Mouse (Mus musculus) MEL (cell line): ENCODE data around the gene 9430015G10Rik. TPM values are rescaled to one million over a fixed set of nuclear protein-coding genes. Genes with fewer than 3 reads are reported as not detected.

Experiments
- DNase-seq: peaks from one replicate; pipeline ENCODE4 v3.0.0; 2011; ENCODE audit warnings: low read depth, low spot score
- H3K27ac ChIP-seq: 2 replicates; pipeline ENCODE4 v1.5.1; 2012; ENCODE audit warnings: low read depth, mild to moderate bottlenecking, control low read depth, low read length, moderate library complexity; ENCODE audit not compliant: control insufficient read depth
- H3K27me3 ChIP-seq, 2 experiments: fragments of 150-350 bp in 1 of 2; sonication (generic) in 1 of 2; 2 replicates each; pipeline ENCODE4 v1.6.1; 2012; ENCODE audit warnings: low read length in 2 of 2, mild to moderate bottlenecking in 2 of 2, improper control_type of control experiment in 1 of 2, moderate library complexity in 1 of 2; ENCODE audit not compliant: insufficient read depth in 2 of 2, control insufficient read depth in 1 of 2
- H3K36me3 ChIP-seq, 2 experiments: 2 replicates each; pipeline ENCODE4 v1.6.1; 2012 to 2014; ENCODE audit warnings: low read length in 2 of 2, improper control_type of control experiment in 1 of 2, inconsistent platforms in 1 of 2, mild to moderate bottlenecking in 1 of 2; ENCODE audit not compliant: insufficient read depth in 2 of 2, control insufficient read depth in 1 of 2
- H3K4me1 ChIP-seq, 2 experiments: fragments of 150-350 bp in 1 of 2; sonication (generic) in 1 of 2; 2 replicates each; pipeline ENCODE4 v1.6.1; 2012; ENCODE audit warnings: low read length in 2 of 2, improper control_type of control experiment in 1 of 2, mild to moderate bottlenecking in 1 of 2; ENCODE audit not compliant: insufficient read depth in 2 of 2, control insufficient read depth in 1 of 2
- H3K4me3 ChIP-seq, 2 experiments: fragments of 150-350 bp in 1 of 2; sonication (generic) in 1 of 2; 2 replicates each; pipeline ENCODE4 v1.5.1; 2012; ENCODE audit warnings: low read depth in 2 of 2, low read length in 2 of 2, mild to moderate bottlenecking in 2 of 2, moderate library complexity in 2 of 2, control low read depth in 1 of 2, improper control_type of control experiment in 1 of 2; ENCODE audit not compliant: control insufficient read depth in 1 of 2, insufficient read depth in 1 of 2
- H3K79me2 ChIP-seq: 2 replicates; pipeline ENCODE4 v1.6.1; 2012; ENCODE audit warnings: mild to moderate bottlenecking, low read length, moderate library complexity; ENCODE audit not compliant: control insufficient read depth, poor library complexity, insufficient read depth
- H3K9ac ChIP-seq: 2 replicates; pipeline ENCODE4 v1.6.1; 2012; ENCODE audit warnings: low read depth, mild to moderate bottlenecking, control low read depth, low read length, moderate library complexity; ENCODE audit not compliant: control insufficient read depth, poor library complexity, severe bottlenecking
- H3K9me3 ChIP-seq: fragments of 150-350 bp; sonication (generic); replicated peaks from 2 replicates; pipeline ENCODE4 v1.6.1; 2012; ENCODE audit warnings: mild to moderate bottlenecking, low read length, improper control_type of control experiment, moderate library complexity; ENCODE audit not compliant: insufficient read depth
- CHD1 ChIP-seq: IDR thresholded peaks from 2 replicates; pipeline ENCODE4 v1.6.1; 2012; ENCODE audit warnings: low read depth, mild to moderate bottlenecking, inconsistent platforms, low read length, improper control_type of control experiment
- CHD2 ChIP-seq: IDR thresholded peaks from 2 replicates; pipeline ENCODE4 v1.6.1; 2011; ENCODE audit warnings: low read length, improper control_type of control experiment
- CTCF ChIP-seq, 3 experiments: IDR thresholded peaks in 2 of 3; conservative IDR thresholded peaks in 1 of 3; 2 replicates each; pipeline ENCODE4 v1.5.1; 2011 to 2012; ENCODE audit warnings: low read length in 3 of 3, low read depth in 2 of 3, mild to moderate bottlenecking in 2 of 3, improper control_type of control experiment in 1 of 3, inconsistent platforms in 1 of 3, mixed read lengths in 1 of 3, moderate library complexity in 1 of 3; ENCODE audit not compliant: control insufficient read depth in 1 of 3, insufficient read depth in 1 of 3, poor library complexity in 1 of 3, severe bottlenecking in 1 of 3
- E2F4 ChIP-seq: IDR thresholded peaks from 2 replicates; pipeline ENCODE4 v1.6.1; 2011; ENCODE audit warnings: low read depth, low read length, improper control_type of control experiment, borderline replicate concordance
- EP300 ChIP-seq, 2 experiments: IDR thresholded peaks; 2 replicates each; pipeline ENCODE4 v1.6.1; 2011; ENCODE audit warnings: improper control_type of control experiment in 2 of 2, low read length in 2 of 2, low read depth in 1 of 2, mild to moderate bottlenecking in 1 of 2
- ETS1 ChIP-seq: IDR thresholded peaks from 2 replicates; pipeline ENCODE4 v1.6.1; 2012; ENCODE audit warnings: low read depth, mild to moderate bottlenecking, inconsistent platforms, low read length, improper control_type of control experiment, moderate library complexity
- GATA1 ChIP-seq: IDR thresholded peaks from 2 replicates; pipeline ENCODE4 v1.6.1; 2011; ENCODE audit warnings: low read depth, low read length, improper control_type of control experiment
- HCFC1 ChIP-seq: IDR thresholded peaks from 2 replicates; pipeline ENCODE4 v1.6.1; 2012; ENCODE audit warnings: low read depth, mild to moderate bottlenecking, inconsistent platforms, low read length, improper control_type of control experiment, moderate library complexity
- JUND ChIP-seq: IDR thresholded peaks from 2 replicates; pipeline ENCODE4 v1.6.1; 2011; ENCODE audit warnings: low read depth, mild to moderate bottlenecking, improper control_type of control experiment, low read length
- MAX ChIP-seq: IDR thresholded peaks from 2 replicates; pipeline ENCODE4 v1.6.1; 2011; ENCODE audit warnings: low read length, improper control_type of control experiment
- MAZ ChIP-seq: IDR thresholded peaks from 2 replicates; pipeline ENCODE4 v1.6.1; 2012; ENCODE audit warnings: low read depth, mild to moderate bottlenecking, inconsistent platforms, low read length, improper control_type of control experiment
- MXI1 ChIP-seq: IDR thresholded peaks from 2 replicates; pipeline ENCODE4 v1.6.1; 2011; ENCODE audit warnings: mild to moderate bottlenecking, low read depth, low read length, improper control_type of control experiment
- MYB ChIP-seq: IDR thresholded peaks from 2 replicates; pipeline ENCODE4 v1.6.1; 2011; ENCODE audit warnings: mild to moderate bottlenecking, low read depth, low read length, improper control_type of control experiment
- NELFE ChIP-seq: IDR thresholded peaks from 2 replicates; pipeline ENCODE4 v1.6.1; 2011; ENCODE audit warnings: low read depth, low read length, improper control_type of control experiment
- NRF1 ChIP-seq: IDR thresholded peaks from 2 replicates; pipeline ENCODE4 v1.6.1; 2014; ENCODE audit warnings: low read depth, mild to moderate bottlenecking, inconsistent platforms, low read length, improper control_type of control experiment, moderate library complexity; ENCODE audit not compliant: poor library complexity, insufficient read depth, severe bottlenecking
- POLR2AphosphoS2 ChIP-seq: IDR thresholded peaks from 2 replicates; pipeline ENCODE4 v1.6.1; 2011; ENCODE audit warnings: low read length, improper control_type of control experiment
- POLR2AphosphoS5 ChIP-seq: IDR thresholded peaks from 2 replicates; pipeline ENCODE4 v1.6.1; 2012; ENCODE audit warnings: low read depth, borderline replicate concordance, mild to moderate bottlenecking, inconsistent platforms, low read length, moderate library complexity, mixed read lengths
- RAD21 ChIP-seq: IDR thresholded peaks from 2 replicates; pipeline ENCODE4 v1.6.1; 2011; ENCODE audit warnings: mild to moderate bottlenecking, low read depth, low read length, improper control_type of control experiment
- RCOR1 ChIP-seq: IDR thresholded peaks from 2 replicates; pipeline ENCODE4 v1.6.1; 2012; ENCODE audit warnings: low read depth, mild to moderate bottlenecking, inconsistent platforms, low read length, improper control_type of control experiment
- SIN3A ChIP-seq: IDR thresholded peaks from 2 replicates; pipeline ENCODE4 v1.6.1; 2012; ENCODE audit warnings: low read length, improper control_type of control experiment, inconsistent platforms
- TAL1 ChIP-seq: IDR thresholded peaks from 2 replicates; pipeline ENCODE4 v1.6.1; 2012; ENCODE audit warnings: mild to moderate bottlenecking, inconsistent platforms, low read length, moderate library complexity, mixed read lengths
- TCF12 ChIP-seq: IDR thresholded peaks from 2 replicates; pipeline ENCODE4 v1.6.1; 2014; ENCODE audit warnings: low read depth, mild to moderate bottlenecking, inconsistent platforms, low read length, improper control_type of control experiment, moderate library complexity
- UBTF ChIP-seq: IDR thresholded peaks from 2 replicates; pipeline ENCODE4 v1.6.1; 2012; ENCODE audit warnings: low read depth, mild to moderate bottlenecking, inconsistent platforms, low read length, improper control_type of control experiment, moderate library complexity, borderline replicate concordance; ENCODE audit not compliant: insufficient read depth
- USF1 ChIP-seq: IDR thresholded peaks from 2 replicates; pipeline ENCODE4 v1.6.1; 2014; ENCODE audit warnings: low read depth, mild to moderate bottlenecking, inconsistent platforms, low read length, improper control_type of control experiment, moderate library complexity
- USF2 ChIP-seq, 2 experiments: IDR thresholded peaks; 2 replicates each; pipeline ENCODE4 v1.6.1; 2011 to 2012; ENCODE audit warnings: improper control_type of control experiment in 2 of 2, low read length in 2 of 2, borderline replicate concordance in 1 of 2, inconsistent platforms in 1 of 2, low read depth in 1 of 2, mild to moderate bottlenecking in 1 of 2; ENCODE audit not compliant: insufficient read depth in 1 of 2
- ZC3H11A ChIP-seq: IDR thresholded peaks from 2 replicates; pipeline ENCODE4 v1.6.1; 2012; ENCODE audit warnings: low read depth, mild to moderate bottlenecking, inconsistent platforms, low read length, improper control_type of control experiment
- ZKSCAN1 ChIP-seq: IDR thresholded peaks from 2 replicates; pipeline ENCODE4 v1.6.1; 2012; ENCODE audit warnings: low read depth, mild to moderate bottlenecking, inconsistent platforms, low read length, improper control_type of control experiment, moderate library complexity
- ZNF384 ChIP-seq: IDR thresholded peaks from 2 replicates; pipeline ENCODE4 v1.6.1; 2012; ENCODE audit warnings: low read depth, mild to moderate bottlenecking, inconsistent platforms, low read length, improper control_type of control experiment
- polyA plus RNA-seq, 2 experiments: library from polyadenylated mRNA; stranded (reverse) in 1 of 2; unstranded in 1 of 2; fragments of >175 nt in 1 of 2; fragments of >200 nt in 1 of 2; gene quantifications; 2 replicates each; pipeline versions ENCODE4 v1.2.1 to v1.2.4; 2012; ENCODE audit warnings: low replicate concordance in 2 of 2, low read depth in 1 of 2; ENCODE audit not compliant: insufficient read length in 2 of 2, insufficient read depth in 1 of 2, missing spikeins in 1 of 2
- total RNA-seq: library from RNA; depleted of rRNA; stranded (reverse); fragments of 300-350 nt; gene quantifications from 2 replicates; pipeline ENCODE4 v1.2.3, GENCODE M21; 2012

Gene 9430015G10Rik
- total and polyA plus RNA-seq, 3 experiments: 28.7 to 52.9 TPM; not detected in 1

DNA sequence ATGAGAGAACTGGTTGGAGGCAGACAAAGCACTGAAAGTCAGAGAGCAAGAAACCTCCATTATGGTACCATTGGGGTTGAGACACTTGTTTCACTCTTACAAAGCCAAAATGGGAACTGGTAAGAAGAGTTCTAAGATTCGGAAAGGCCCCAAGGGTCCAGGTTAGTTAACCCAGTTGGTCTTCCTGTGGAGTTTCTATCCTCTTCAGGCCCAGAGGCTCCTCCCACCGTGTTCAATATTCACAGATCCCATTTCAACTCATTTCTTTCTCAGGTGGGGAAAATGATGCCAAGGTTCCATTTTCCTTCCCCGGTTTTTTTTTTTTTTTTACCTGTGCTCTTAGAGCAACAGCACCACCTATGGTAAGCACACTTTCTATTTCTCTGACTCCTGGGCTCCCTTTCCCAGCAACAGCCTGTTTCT lies 8.3 kb upstream of the 9430015G10Rik start:
- Histone ChIP-seq H3K9me3 (no peaks in the 10 kb centered on the region), H3K4me3 (no peak overlapping the region), H3K36me3 (peaks cover 0 to 12% of the 10 kb centered on the region in 2 experiments; a peak in 2 of 4 replicates), H3K27ac (no peak overlapping the region), H3K79me2 (no peaks in the 10 kb centered on the region), H3K27me3 (peaks cover 1 to 2% of the 10 kb centered on the region in 2 experiments; a peak in 1 of 4 replicates), H3K9ac (no peak overlapping the region), H3K4me1 (peaks cover 0 to 5% of the 10 kb centered on the region in 2 experiments; a peak in 3 of 4 replicates)
- TF ChIP-seq RAD21: peak; percentile 24
- TF ChIP-seq ZNF384: peak; percentile 95
- no peak for TF ChIP-seq MAZ
- no peak for TF ChIP-seq EP300 (IDR thresholded peaks at IDR 0.05; ENCODE audit: low read depth in 1 of 2, low read length in 2 of 2)
- no peak for TF ChIP-seq RCOR1
- peak in 1 of 3 experiments; percentile 13; a peak in 1 of 6 replicates for TF ChIP-seq CTCF (IDR thresholded peaks at IDR 0.05 in 2 of 3, conservative IDR thresholded peaks at IDR 0.05 in 1 of 3; ENCODE audit: control insufficient read depth in 1 of 3, insufficient read depth in 1 of 3, low read depth in 2 of 3, low read length in 3 of 3, poor library complexity in 1 of 3, severe bottlenecking in 1 of 3)
- TF ChIP-seq CHD1: no peak
- no peak for DNase-seq

- TF ChIP-seq TCF12: peak; percentile 45; the same call in 1 of the 2 replicates
- peak; percentile 80 for TF ChIP-seq GATA1
- no peak for TF ChIP-seq SIN3A
- TF ChIP-seq ZKSCAN1: no peak
- no peak for TF ChIP-seq JUND
- no peak for TF ChIP-seq MYB
- no peak for TF ChIP-seq HCFC1
- no peak for TF ChIP-seq USF1
- no peak for TF ChIP-seq POLR2AphosphoS5
- TF ChIP-seq NRF1: no peak
- peak; percentile 87 for TF ChIP-seq RCOR1
- no peak for TF ChIP-seq RAD21
- TF ChIP-seq ZC3H11A: no peak
- TF ChIP-seq E2F4: no peak
- peak; percentile 43 to 56; a peak in 2 of 4 replicates for TF ChIP-seq EP300 (IDR thresholded peaks at IDR 0.05; ENCODE audit: low read depth in 1 of 2, low read length in 2 of 2)
- no peak for TF ChIP-seq CHD2
- TF ChIP-seq MXI1: no peak
- TF ChIP-seq POLR2AphosphoS2: no peak
- no peak for TF ChIP-seq CHD1
- no peak for TF ChIP-seq UBTF
- TF ChIP-seq MAX: no peak
- TF ChIP-seq ETS1: 0 out of 2 replicates have a peak, but pooled peaks have one; percentile 49
- TF ChIP-seq TAL1: no peak; the same call in 1 of the 2 replicates
- no peak for TF ChIP-seq NELFE
- no peak for TF ChIP-seq USF2 (IDR thresholded peaks at IDR 0.05; ENCODE audit: borderline replicate concordance in 1 of 2, insufficient read depth in 1 of 2, low read depth in 1 of 2, low read length in 2 of 2)
- TF ChIP-seq ZNF384: no peak
Measured at GRCm38 (mm10) chr4:156103342-156103741, 6.4 kb upstream of the 9430015G10Rik start.

More at GRCm38 (mm10) chr4:156103342-156103741, 6.4 kb upstream of the 9430015G10Rik start:
- no peaks in the 10 kb centered on the region for H3K79me2 ChIP-seq
- no peak overlapping the region for H3K9ac ChIP-seq
- peaks cover 1 to 2% of the 10 kb centered on the region in 2 experiments; a peak in 1 of 4 replicates for H3K27me3 ChIP-seq
- no peak overlapping the region for H3K4me3 ChIP-seq
- H3K36me3 ChIP-seq: peaks cover 0 to 12% of the 10 kb centered on the region in 2 experiments; a peak in 2 of 4 replicates
- no peak overlapping the region for H3K27ac ChIP-seq
- peaks cover 0 to 5% of the 10 kb centered on the region in 2 experiments; a peak in 3 of 4 replicates for H3K4me1 ChIP-seq
- DNase-seq: peak; percentile 45
- no peaks in the 10 kb centered on the region for H3K9me3 ChIP-seq
